Mouse (Mus musculus) myocyte (in vitro differentiated cells): ENCODE measurements around the gene Efcab12.

Experiments used
- CEBPB ChIP-seq: IDR thresholded peaks from 2 replicates; pipeline ENCODE4 v1.6.1; 2011; ENCODE audit warnings: mild to moderate bottlenecking, moderate library complexity; ENCODE audit not compliant: poor library complexity, insufficient read depth, severe bottlenecking
- E2F4 ChIP-seq: IDR thresholded peaks from one replicate; pipeline ENCODE4 v1.6.1; 2011; ENCODE audit warnings: mild to moderate bottlenecking, control low read depth, moderate library complexity; ENCODE audit not compliant: insufficient read depth
- MAX ChIP-seq: IDR thresholded peaks from one replicate; pipeline ENCODE4 v1.6.1; 2011; ENCODE audit warnings: low read depth, mild to moderate bottlenecking, control low read depth
- MYOG ChIP-seq, 3 experiments: IDR thresholded peaks; one replicate each; pipeline ENCODE4 v1.6.1; 2011; ENCODE audit warnings: control low read depth in 2 of 3, low read depth in 2 of 3, mild to moderate bottlenecking in 2 of 3; ENCODE audit not compliant: insufficient read length in 2 of 3, control insufficient read depth in 1 of 3, insufficient read depth in 1 of 3
- POLR2A ChIP-seq: IDR thresholded peaks from one replicate; pipeline ENCODE4 v1.6.1; 2011; ENCODE audit warnings: low read depth, mild to moderate bottlenecking, control low read depth, moderate library complexity; ENCODE audit not compliant: insufficient read length
- POLR2AphosphoS2 ChIP-seq: IDR thresholded peaks from one replicate; pipeline ENCODE4 v1.6.1; 2011; ENCODE audit warnings: low read depth, control low read depth; ENCODE audit not compliant: insufficient read length
- REST ChIP-seq: IDR thresholded peaks from one replicate; pipeline ENCODE4 v1.6.1; 2011; ENCODE audit warnings: mild to moderate bottlenecking, control low read depth, moderate library complexity; ENCODE audit not compliant: insufficient read depth, insufficient read length
- SRF ChIP-seq: IDR thresholded peaks from one replicate; pipeline ENCODE4 v1.6.1; 2011; ENCODE audit warnings: low read depth; ENCODE audit not compliant: control insufficient read depth, insufficient read length
- TCF12 ChIP-seq: IDR thresholded peaks from one replicate; pipeline ENCODE4 v1.6.1; 2011; ENCODE audit warnings: mild to moderate bottlenecking, control low read depth; ENCODE audit not compliant: poor library complexity, insufficient read depth, severe bottlenecking
- USF1 ChIP-seq: IDR thresholded peaks from one replicate; pipeline ENCODE4 v1.6.1; 2011; ENCODE audit warnings: low read depth, mild to moderate bottlenecking, control low read depth, moderate library complexity

- TF ChIP-seq POLR2A: no peak
- no peak for TF ChIP-seq REST
- no peak for TF ChIP-seq MYOG (IDR thresholded peaks at IDR 0.05; ENCODE audit: control insufficient read depth in 1 of 3, insufficient read depth in 1 of 3, insufficient read length in 2 of 3, low read depth in 2 of 3)
- TF ChIP-seq E2F4: no peak
- TF ChIP-seq CEBPB: no peak
- TF ChIP-seq MAX: no peak
- TF ChIP-seq USF1: no peak
- TF ChIP-seq POLR2AphosphoS2: no peak
- TF ChIP-seq TCF12: no peak
- no peak for TF ChIP-seq SRF
Observed at GRCm38 (mm10) chr6:115815041-115815440, 23.2 kb downstream of the Efcab12 start.
